Mouse (Mus musculus) c-Kit-positive CD71-positive TER-119-positive erythroid progenitor cells, embryonic 14.5 days (primary cell): Measurements from ENCODE around the gene Ifit1.
"Not testable (repeated sequence)": the region's sequence is repeated elsewhere in the genome, so short reads cannot be mapped to it uniquely, and the experiment has no call there.

Source experiments
- DNase-seq: peaks from one replicate; pipeline ENCODE4 v3.0.0-alpha.2; 2013; ENCODE audit warnings: low spot score

Gene Ifit1

GRCm38 (mm10) chr19:34640623-34641022 is at the start of gene Ifit1, which contains the start of gene Ifit1bl2:
TSS of gene Ifit1 (plus strand) at chr19:34640871.
TSS of gene Ifit1bl2 (minus strand) at chr19:34640743.
- DNase-seq: no peak

- DNase-seq: no peak
Measured at GRCm38 (mm10) chr19:34593456-34593855, 47.2 kb upstream of the Ifit1 start.

- DNase-seq: not testable (repeated sequence)
Measured at GRCm38 (mm10) chr19:34594523-34594922, 46.1 kb upstream of the Ifit1 start.

- no peak for DNase-seq
Measured at GRCm38 (mm10) chr19:34596811-34597210, 43.9 kb upstream of the Ifit1 start.

GRCm38 (mm10) chr19:34598341-34598740 is 42.3 kb upstream of the Ifit1 start:
- DNase-seq: no peak

GRCm38 (mm10) chr19:34599250-34599649 is 41.4 kb upstream of the Ifit1 start:
- not testable (repeated sequence) for DNase-seq

- not testable (repeated sequence) for DNase-seq
Measured at GRCm38 (mm10) chr19:34601888-34602287, 38.8 kb upstream of the Ifit1 start, which contains the start of gene Ifit1bl1. TSS of gene Ifit1bl1 (minus strand) at chr19:34601956.

- no peak for DNase-seq
Measured at GRCm38 (mm10) chr19:34605472-34605871, 35.2 kb upstream of the Ifit1 start.

- DNase-seq: not testable (repeated sequence)
Measured at GRCm38 (mm10) chr19:34607237-34608051, 33.2 kb upstream of the Ifit1 start, which contains the start of gene Ifit3b. TSS of gene Ifit3b (plus strand) at chr19:34607970.

- not testable (repeated sequence) for DNase-seq
Measured at GRCm38 (mm10) chr19:34610118-34610517, 30.6 kb upstream of the Ifit1 start.

GRCm38 (mm10) chr19:34612243-34613001 is 28.2 kb upstream of the Ifit1 start:
- DNase-seq: not testable (repeated sequence)

GRCm38 (mm10) chr19:34620871-34621270 is 19.8 kb upstream of the Ifit1 start:
- no peak for DNase-seq

GRCm38 (mm10) chr19:34623781-34624180 is 16.9 kb upstream of the Ifit1 start:
- no peak for DNase-seq

GRCm38 (mm10) chr19:34624663-34625062 is 16.0 kb upstream of the Ifit1 start:
- no peak for DNase-seq

- DNase-seq: no peak
Measured at GRCm38 (mm10) chr19:34627496-34627895, 13.2 kb upstream of the Ifit1 start.

- no peak for DNase-seq
Measured at GRCm38 (mm10) chr19:34631487-34631886, 9.2 kb upstream of the Ifit1 start.

GRCm38 (mm10) chr19:34633484-34633883 is 7.2 kb upstream of the Ifit1 start:
- DNase-seq: no peak

- DNase-seq: no peak
Measured at GRCm38 (mm10) chr19:34636933-34637557, 3.6 kb upstream of the Ifit1 start.

- no peak for DNase-seq
Measured at GRCm38 (mm10) chr19:34642616-34643015, 1.9 kb downstream of the Ifit1 start.

- DNase-seq: not testable (repeated sequence)
Measured at GRCm38 (mm10) chr19:34647630-34648029, 7.0 kb downstream of the Ifit1 start.

GRCm38 (mm10) chr19:34650276-34650675 is 9.6 kb downstream of the Ifit1 start:
- no peak for DNase-seq

GRCm38 (mm10) chr19:34650997-34651396 is 10.3 kb downstream of the Ifit1 start:
- DNase-seq: no peak
